Mouse (Mus musculus): Measurements from ENCODE around the gene Sema4b. TPM values are rescaled to one million over a fixed set of nuclear protein-coding genes. Genes with fewer than 3 reads are reported as not detected.

Gene Sema4b
- polyA plus RNA-seq (2012) = 18.5 and 25.3 TPM in 2 replicates

GRCm38 (mm10) chr7:80186531-80187296, at the start of gene Sema4b:
TSS of gene Sema4b (plus strand) at chr7:80186841.
- no peak for TF ChIP-seq GATA1 (IDR thresholded peaks at IDR 0.05; ENCODE audit: low read length)

- TF ChIP-seq GATA1 (IDR thresholded peaks at IDR 0.05; ENCODE audit: low read length) = no peak
Measured at GRCm38 (mm10) chr7:80138375-80138774, 48.3 kb upstream of the Sema4b start.

- no peak for TF ChIP-seq GATA1 (IDR thresholded peaks at IDR 0.05; ENCODE audit: low read length)
Measured at GRCm38 (mm10) chr7:80140815-80141214, 45.8 kb upstream of the Sema4b start.

- TF ChIP-seq GATA1 (IDR thresholded peaks at IDR 0.05; ENCODE audit: low read length) = no peak
Measured at GRCm38 (mm10) chr7:80143331-80144273, 43.0 kb upstream of the Sema4b start.

- TF ChIP-seq GATA1 (IDR thresholded peaks at IDR 0.05; ENCODE audit: low read length) = no peak
Measured at GRCm38 (mm10) chr7:80144695-80145094, 41.9 kb upstream of the Sema4b start.

- TF ChIP-seq GATA1 (IDR thresholded peaks at IDR 0.05; ENCODE audit: low read length) = peak; percentile 98
Measured at GRCm38 (mm10) chr7:80146077-80146476, 40.6 kb upstream of the Sema4b start.

GRCm38 (mm10) chr7:80149356-80149755, 37.3 kb upstream of the Sema4b start:
- TF ChIP-seq GATA1 (IDR thresholded peaks at IDR 0.05; ENCODE audit: low read length) = no peak

- TF ChIP-seq GATA1 (IDR thresholded peaks at IDR 0.05; ENCODE audit: low read length) = no peak
Measured at GRCm38 (mm10) chr7:80152152-80152551, 34.5 kb upstream of the Sema4b start.

- no peak for TF ChIP-seq GATA1 (IDR thresholded peaks at IDR 0.05; ENCODE audit: low read length)
Measured at GRCm38 (mm10) chr7:80152756-80153155, 33.9 kb upstream of the Sema4b start.

- no peak for TF ChIP-seq GATA1 (IDR thresholded peaks at IDR 0.05; ENCODE audit: low read length)
Measured at GRCm38 (mm10) chr7:80154689-80155088, 32.0 kb upstream of the Sema4b start.

GRCm38 (mm10) chr7:80156711-80157227, 29.9 kb upstream of the Sema4b start:
- no peak for TF ChIP-seq GATA1 (IDR thresholded peaks at IDR 0.05; ENCODE audit: low read length)

- TF ChIP-seq GATA1 (IDR thresholded peaks at IDR 0.05; ENCODE audit: low read length) = no peak
Measured at GRCm38 (mm10) chr7:80158496-80159268, 28.0 kb upstream of the Sema4b start.

- TF ChIP-seq GATA1 (IDR thresholded peaks at IDR 0.05; ENCODE audit: low read length) = no peak
Measured at GRCm38 (mm10) chr7:80160293-80160944, 26.2 kb upstream of the Sema4b start.

- TF ChIP-seq GATA1 (IDR thresholded peaks at IDR 0.05; ENCODE audit: low read length) = no peak
Measured at GRCm38 (mm10) chr7:80160945-80161306, 25.7 kb upstream of the Sema4b start.

- no peak for TF ChIP-seq GATA1 (IDR thresholded peaks at IDR 0.05; ENCODE audit: low read length)
Measured at GRCm38 (mm10) chr7:80165432-80165831, 21.2 kb upstream of the Sema4b start.

All from G1E-ER4 (cell line).